Mouse (Mus musculus): Measurements from ENCODE around the gene Vps29. TPM values are rescaled to one million over a fixed set of nuclear protein-coding genes. Genes with fewer than 3 reads are reported as not detected.

The Vps29 gene
- polyA plus RNA-seq, 2 experiments = 106 to 212 TPM

GRCm38 (mm10) chr5:122399871-122400270 is 45.7 kb downstream of the Vps29 start:
- 92% methylated on average over 8 of the region's 8 CpGs for WGBS
- no peak for DNase-seq (ENCODE audit: low spot score)

GRCm38 (mm10) chr5:122400628-122401302 is 46.6 kb downstream of the Vps29 start:
- whole genome bisulfite sequencing = 80% methylated on average over 18 of the region's 18 CpGs
- DNase-seq (ENCODE audit: low spot score) (no peak), ATAC-seq (ENCODE audit: low FRiP score, low read depth) (no peak)
- Histone ChIP-seq H3K4me3 (replicated peaks; ENCODE audit: low read length) (no peak overlapping the region), H3K27me3 (ENCODE audit: control insufficient read depth, insufficient read depth, low read length) (no peaks in the 10 kb centered on the region), H3K9ac (ENCODE audit: low read depth, low read length, severe bottlenecking) (no peak overlapping the region), H3K27ac (replicated peaks; ENCODE audit: low read depth, low read length) (no peak overlapping the region), H3K9me3 (ENCODE audit: control insufficient read depth, low read length) (no peaks in the 10 kb centered on the region), H3K36me3 (ENCODE audit: control insufficient read depth, insufficient read depth, low read length) (peaks cover 85% of the 10 kb centered on the region), H3K4me1 (ENCODE audit: control insufficient read depth, insufficient read depth, low read length) (no peaks in the 10 kb centered on the region), H3K4me2 (replicated peaks; ENCODE audit: low read depth, low read length, severe bottlenecking) (no peak overlapping the region)
- no peak for TF ChIP-seq POLR2A (IDR thresholded peaks at IDR 0.05; ENCODE audit: borderline replicate concordance, extremely low read depth, insufficient read depth, insufficient read length)

More at GRCm38 (mm10) chr5:122399871-122400270, 45.7 kb downstream of the Vps29 start:
- Histone ChIP-seq H3K9me3 (ENCODE audit: control insufficient read depth, low read length) (no peaks in the 10 kb centered on the region), H3K27me3 (ENCODE audit: control insufficient read depth, insufficient read depth, low read length) (no peaks in the 10 kb centered on the region), H3K4me3 (replicated peaks; ENCODE audit: low read length) (no peak overlapping the region), H3K9ac (ENCODE audit: low read depth, low read length, severe bottlenecking) (no peak overlapping the region), H3K27ac (replicated peaks; ENCODE audit: low read depth, low read length) (no peak overlapping the region), H3K4me1 (ENCODE audit: control insufficient read depth, insufficient read depth, low read length) (no peaks in the 10 kb centered on the region), H3K4me2 (replicated peaks; ENCODE audit: low read depth, low read length, severe bottlenecking) (no peak overlapping the region), H3K36me3 (ENCODE audit: control insufficient read depth, insufficient read depth, low read length) (peaks cover 76% of the 10 kb centered on the region)
- no peak for ATAC-seq (ENCODE audit: low FRiP score, low read depth)
- no peak for TF ChIP-seq POLR2A (IDR thresholded peaks at IDR 0.05; ENCODE audit: borderline replicate concordance, extremely low read depth, insufficient read depth, insufficient read length)

- Histone ChIP-seq H3K4me1 (ENCODE audit: control insufficient read depth, insufficient read depth, low read length) (no peaks in the 10 kb centered on the region), H3K4me3 (replicated peaks; ENCODE audit: low read length) (no peak overlapping the region), H3K9me3 (ENCODE audit: control insufficient read depth, low read length) (no peaks in the 10 kb centered on the region), H3K36me3 (ENCODE audit: control insufficient read depth, insufficient read depth, low read length) (peaks cover 89% of the 10 kb centered on the region), H3K27me3 (ENCODE audit: control insufficient read depth, insufficient read depth, low read length) (no peaks in the 10 kb centered on the region), H3K4me2 (replicated peaks; ENCODE audit: low read depth, low read length, severe bottlenecking) (no peak overlapping the region), H3K9ac (ENCODE audit: low read depth, low read length, severe bottlenecking) (no peak overlapping the region), H3K27ac (replicated peaks; ENCODE audit: low read depth, low read length) (no peak overlapping the region)
- ATAC-seq (ENCODE audit: low FRiP score, low read depth) (no peak), DNase-seq (ENCODE audit: low spot score) (peak; percentile 48)
- no peak for TF ChIP-seq POLR2A (IDR thresholded peaks at IDR 0.05; ENCODE audit: borderline replicate concordance, extremely low read depth, insufficient read depth, insufficient read length)
- 20% methylated on average over 8 of the region's 8 CpGs for WGBS
These were observed 47.1 kb downstream of the Vps29 start for GRCm38 (mm10) chr5:122401303-122401640.

GRCm38 (mm10) chr5:122402160-122402559 is 48.0 kb downstream of the Vps29 start:
- TF ChIP-seq POLR2A (IDR thresholded peaks at IDR 0.05; ENCODE audit: borderline replicate concordance, extremely low read depth, insufficient read depth, insufficient read length) = no peak
- no peaks in the 10 kb centered on the region for H3K4me1 ChIP-seq (ENCODE audit: control insufficient read depth, insufficient read depth, low read length)
- peaks cover 89% of the 10 kb centered on the region for H3K36me3 ChIP-seq (ENCODE audit: control insufficient read depth, insufficient read depth, low read length)
- DNase-seq (ENCODE audit: low spot score) (no peak), ATAC-seq (ENCODE audit: low FRiP score, low read depth) (no peak)
- no peak overlapping the region for H3K9ac ChIP-seq (ENCODE audit: low read depth, low read length, severe bottlenecking)
- no peak overlapping the region for H3K4me2 ChIP-seq (replicated peaks; ENCODE audit: low read depth, low read length, severe bottlenecking)
- H3K27me3 ChIP-seq (ENCODE audit: control insufficient read depth, insufficient read depth, low read length) = no peaks in the 10 kb centered on the region
- peaks cover 5% of the 10 kb centered on the region; the same call in 1 of the 2 replicates for H3K9me3 ChIP-seq (ENCODE audit: control insufficient read depth, low read length)
- H3K27ac ChIP-seq (replicated peaks; ENCODE audit: low read depth, low read length) = no peak overlapping the region
- H3K4me3 ChIP-seq (replicated peaks; ENCODE audit: low read length) = no peak overlapping the region
- WGBS = 77% methylated on average over 13 of the region's 13 CpGs

GRCm38 (mm10) chr5:122402772-122403171 is 48.6 kb downstream of the Vps29 start:
- 86% methylated on average over 5 of the region's 5 CpGs for WGBS
- no peak overlapping the region for H3K4me2 ChIP-seq (replicated peaks; ENCODE audit: low read depth, low read length, severe bottlenecking)
- DNase-seq (ENCODE audit: low spot score) (no peak), ATAC-seq (ENCODE audit: low FRiP score, low read depth) (no peak)
- no peaks in the 10 kb centered on the region for H3K27me3 ChIP-seq (ENCODE audit: control insufficient read depth, insufficient read depth, low read length)
- peaks cover 5% of the 10 kb centered on the region; the same call in 1 of the 2 replicates for H3K9me3 ChIP-seq (ENCODE audit: control insufficient read depth, low read length)
- H3K9ac ChIP-seq (ENCODE audit: low read depth, low read length, severe bottlenecking) = no peak overlapping the region
- no peak overlapping the region for H3K4me3 ChIP-seq (replicated peaks; ENCODE audit: low read length)
- TF ChIP-seq POLR2A (IDR thresholded peaks at IDR 0.05; ENCODE audit: borderline replicate concordance, extremely low read depth, insufficient read depth, insufficient read length) = no peak
- no peak overlapping the region for H3K27ac ChIP-seq (replicated peaks; ENCODE audit: low read depth, low read length)
- H3K36me3 ChIP-seq (ENCODE audit: control insufficient read depth, insufficient read depth, low read length) = peaks cover 87% of the 10 kb centered on the region
- H3K4me1 ChIP-seq (ENCODE audit: control insufficient read depth, insufficient read depth, low read length) = no peaks in the 10 kb centered on the region
